33 mouse cellular contexts compared by ENCODE assay signal in genomic region chr9:24923514-24923913, GRCm38 (mm10).
"Had no signal": no experiment of that assay in that cellular context is flagged by ENCODE, and none has a peak within 500 bp of the region (broad histone marks: within the 10 kb centered on the region; RNA-seq: fewer than 3 reads in every experiment).

No protein-coding gene starts in this region.

- H3K4me1 ChIP-seq: hindbrain, embryonic 12.5 days; hindbrain, embryonic 13.5 days; hindbrain, embryonic 15.5 days; intestine, embryonic 15.5 days; kidney, embryonic 15.5 days had no signal

- H3K9ac ChIP-seq: heart, embryonic 12.5 days; heart, embryonic 15.5 days; hindbrain, embryonic 12.5 days; hindbrain, embryonic 13.5 days; hindbrain, embryonic 14.5 days; hindbrain, embryonic 15.5 days; intestine, embryonic 15.5 days; kidney, embryonic 15.5 days had no signal

- H3K4me2 ChIP-seq: heart, embryonic 11.5 days; heart, embryonic 12.5 days; heart, embryonic 15.5 days; hindbrain, embryonic 12.5 days; hindbrain, embryonic 13.5 days; hindbrain, embryonic 14.5 days; hindbrain, embryonic 15.5 days; intestine, embryonic 15.5 days; kidney, embryonic 15.5 days had no signal

- H3K9me3 ChIP-seq: heart, embryonic 12.5 days; heart, embryonic 15.5 days; hindbrain, embryonic 10.5 days; hindbrain, embryonic 12.5 days; hindbrain, embryonic 13.5 days; hindbrain, embryonic 15.5 days; intestine, embryonic 15.5 days; kidney, embryonic 15.5 days had no signal

- H3K4me3 ChIP-seq: heart, adult 2 months; heart, embryonic 12.5 days; heart, embryonic 15.5 days; hindbrain, embryonic 10.5 days; hindbrain, embryonic 12.5 days; hindbrain, embryonic 13.5 days; hindbrain, embryonic 15.5 days; intestine, embryonic 15.5 days; kidney, embryonic 15.5 days; layer of hippocampus, adult 2 months had no signal

- DNase-seq: heart, adult 18-20 months; heart, adult 2 months; heart, postnatal 14 days; heart, postnatal 36 days; kidney, adult 11 months; kidney, adult 18-20 months; kidney, adult 2 months; kidney, adult 8-10 months; kidney, adult 9 months; kidney, postnatal 10 days; kidney, postnatal 14 days; kidney, postnatal 25 days; kidney, postnatal 36 days; kidney, postnatal 4 days; layer of hippocampus, adult 9-11 months; layer of hippocampus, postnatal 36 days had no signal

- H3K27me3 ChIP-seq: heart, embryonic 12.5 days; heart, embryonic 15.5 days; hindbrain, embryonic 12.5 days; hindbrain, embryonic 13.5 days; hindbrain, embryonic 15.5 days; intestine, embryonic 15.5 days; kidney, embryonic 15.5 days had no signal

- H3K27ac ChIP-seq: heart, adult 2 months; heart, embryonic 15.5 days; hindbrain, embryonic 10.5 days; hindbrain, embryonic 12.5 days; hindbrain, embryonic 13.5 days; hindbrain, embryonic 14.5 days; hindbrain, embryonic 15.5 days; hindbrain, postnatal 0 days; intestine, embryonic 15.5 days; kidney, embryonic 15.5 days; kidney, postnatal 0 days; layer of hippocampus, adult 2 months had no signal

- ATAC-seq: hindbrain, embryonic 16.5 days; hindbrain, postnatal 0 days; inflammation-experienced regulatory T-cells, adult 6 months; intestine, embryonic 15.5 days; intestine, embryonic 16.5 days; intestine, postnatal 0 days had no signal

- H3K36me3 ChIP-seq: heart, embryonic 12.5 days; heart, embryonic 15.5 days; hindbrain, embryonic 10.5 days; hindbrain, embryonic 12.5 days; hindbrain, embryonic 13.5 days; hindbrain, embryonic 15.5 days; intestine, embryonic 15.5 days; kidney, embryonic 15.5 days had no signal
